Mouse (Mus musculus) lung, embryonic 16.5 days (tissue): Measurements from ENCODE around the gene Pabpc4. TPM values are rescaled to one million over a fixed set of nuclear protein-coding genes. Genes with fewer than 3 reads are reported as not detected.
"Not testable (repeated sequence)": the region's sequence is repeated elsewhere in the genome, so short reads cannot be mapped to it uniquely, and the experiment has no call there.

Experiments used
- ATAC-seq: fragments of 200-750 bp; cut with Nextera tagmentation; 2 replicates; pipeline ENCODE4 v1.8.0; 2017; ENCODE audit warnings: low read depth, mild to moderate bottlenecking, moderate library complexity
- H3K27ac ChIP-seq: fragments of 300-500 bp; sonication (generic); 2 replicates; pipeline ENCODE4 v1.5.1; 2014; ENCODE audit warnings: mild to moderate bottlenecking, control low read depth, low read length
- H3K27me3 ChIP-seq: fragments of 300-500 bp; sonication (generic); 2 replicates; pipeline ENCODE4 v1.6.1; 2014; ENCODE audit warnings: low read depth, low read length, mixed read lengths; ENCODE audit not compliant: control insufficient read depth, insufficient read depth
- H3K36me3 ChIP-seq: fragments of 300-500 bp; sonication (generic); 2 replicates; pipeline ENCODE4 v1.6.1; 2014; ENCODE audit warnings: low read length; ENCODE audit not compliant: control insufficient read depth, insufficient read depth
- H3K4me1 ChIP-seq: fragments of 300-500 bp; sonication (generic); replicated peaks from 2 replicates; pipeline ENCODE4 v1.6.1; 2014; ENCODE audit warnings: low read length, mixed read lengths; ENCODE audit not compliant: control insufficient read depth, insufficient read depth
- H3K4me2 ChIP-seq: fragments of 300-500 bp; sonication (generic); 2 replicates; pipeline ENCODE4 v1.6.1; 2014; ENCODE audit warnings: low read depth, low read length, control low read depth
- H3K4me3 ChIP-seq: fragments of 300-500 bp; sonication (generic); 2 replicates; pipeline ENCODE4 v1.5.1; 2014; ENCODE audit warnings: mild to moderate bottlenecking, low read length, control low read depth
- H3K9ac ChIP-seq: fragments of 300-500 bp; sonication (generic); 2 replicates; pipeline ENCODE4 v1.6.1; 2014; ENCODE audit warnings: low read length, control low read depth
- H3K9me3 ChIP-seq: fragments of 300-500 bp; sonication (generic); 2 replicates; pipeline ENCODE4 v1.6.1; 2016; ENCODE audit warnings: low read length; ENCODE audit not compliant: control insufficient read depth
- WGBS: fragments of 180-500 bp; shearing (Covaris S2); extraction: QIAGEN DNeasy Blood & Tissue Kit; methylation state at CpG from one replicate; pipeline ENCODE4 v1.1.7; 2014; 5-methylcytosine and 5-hydroxymethylcytosine counted together
- polyA plus RNA-seq: library from polyadenylated mRNA; unstranded; fragments of >200 nt; fragmentation: Nextera tagmentation; extraction: Ambion mirVana; gene quantifications from 2 replicates; pipeline ENCODE4 v1.2.1, GENCODE M21; 2015

The Pabpc4 gene
- polyA plus RNA-seq, 1 experiment from 2014 or later, result 25.4 TPM

GRCm38 (mm10) chr4:123311845-123312244 lies 49.7 kb downstream of the Pabpc4 start:
- 63% methylated on average over 7 of the region's 7 CpGs for WGBS
- ATAC-seq, result no peak
- H3K27ac ChIP-seq, result no peak overlapping the region
- H3K4me3 ChIP-seq, result no peak overlapping the region
- no peak overlapping the region for H3K9ac ChIP-seq
- no peaks in the 10 kb centered on the region for H3K27me3 ChIP-seq
- H3K4me1 ChIP-seq, result no peaks in the 10 kb centered on the region
- H3K9me3 ChIP-seq, result no peaks in the 10 kb centered on the region
- no peaks in the 10 kb centered on the region for H3K36me3 ChIP-seq
- H3K4me2 ChIP-seq, result no peak overlapping the region

- H3K4me1 ChIP-seq, result no peaks in the 10 kb centered on the region
- WGBS, result 69% methylated on average over 6 of the region's 6 CpGs
- no peak overlapping the region for H3K27ac ChIP-seq
- no peak overlapping the region for H3K4me3 ChIP-seq
- H3K4me2 ChIP-seq, result no peak overlapping the region
- no peaks in the 10 kb centered on the region for H3K9me3 ChIP-seq
- H3K36me3 ChIP-seq, result no peaks in the 10 kb centered on the region
- H3K9ac ChIP-seq, result no peak overlapping the region
- H3K27me3 ChIP-seq, result no peaks in the 10 kb centered on the region
- ATAC-seq, result peak; percentile 46; the same call in 1 of the 2 replicates
Measured at GRCm38 (mm10) chr4:123313010-123313409, 50.9 kb downstream of the Pabpc4 start.

- no peak overlapping the region for H3K9ac ChIP-seq
- no peaks in the 10 kb centered on the region for H3K36me3 ChIP-seq
- WGBS, result 80% methylated on average over 3 of the region's 3 CpGs
- H3K4me1 ChIP-seq, result no peaks in the 10 kb centered on the region
- H3K4me3 ChIP-seq, result no peak overlapping the region
- H3K9me3 ChIP-seq, result no peaks in the 10 kb centered on the region
- H3K27me3 ChIP-seq, result no peaks in the 10 kb centered on the region
- H3K4me2 ChIP-seq, result no peak overlapping the region
- no peak overlapping the region for H3K27ac ChIP-seq
- ATAC-seq, result no peak
Measured at GRCm38 (mm10) chr4:123314497-123314896, 52.3 kb downstream of the Pabpc4 start.

GRCm38 (mm10) chr4:123322910-123323309 lies 60.8 kb downstream of the Pabpc4 start:
- H3K9me3 ChIP-seq, H3K36me3 ChIP-seq, H3K27ac ChIP-seq, ATAC-seq, H3K9ac ChIP-seq, H3K4me1 ChIP-seq, H3K27me3 ChIP-seq: not testable (repeated sequence)
- WGBS, result 9% methylated on average over 14 of the region's 38 CpGs
- Histone ChIP-seq H3K4me2 (peak overlapping the region; percentile 48; the same call in 1 of the 2 replicates), H3K4me3 (peak overlapping the region; percentile 24; the same call in 1 of the 2 replicates)

- peak within 1 kb of the TSS; percentile 48 for H3K4me2 ChIP-seq
- peaks cover 5% of the 10 kb centered on the region for H3K27me3 ChIP-seq
- peak within 1 kb of the TSS; percentile 24 for H3K4me3 ChIP-seq
- no peak within 1 kb of the TSS for H3K9ac ChIP-seq
- ATAC-seq, result no peak
- H3K9me3 ChIP-seq, result no peaks in the 10 kb centered on the region
- 13% methylated on average over 13 of the region's 13 CpGs for WGBS
- H3K4me1 ChIP-seq, result no peaks in the 10 kb centered on the region
- no peaks in the 10 kb centered on the region for H3K36me3 ChIP-seq
- H3K27ac ChIP-seq, result no peak within 1 kb of the TSS
Measured at GRCm38 (mm10) chr4:123323534-123323933, 61.4 kb downstream of the Pabpc4 start, which contains the start of gene Oxct2a. Gene Oxct2a, minus strand, starts transcription at chr4:123323634.

- Histone ChIP-seq H3K4me3 (no peak overlapping the region), H3K4me1 (no peaks in the 10 kb centered on the region), H3K9ac (no peak overlapping the region), H3K36me3 (no peaks in the 10 kb centered on the region), H3K4me2 (no peak overlapping the region), H3K27me3 (peaks cover 5% of the 10 kb centered on the region), H3K9me3 (no peaks in the 10 kb centered on the region), H3K27ac (no peak overlapping the region)
- WGBS, result 60% methylated on average over 3 of the region's 3 CpGs
- peak; percentile 36; the same call in 1 of the 2 replicates for ATAC-seq
Measured at GRCm38 (mm10) chr4:123326087-123326486, 63.9 kb downstream of the Pabpc4 start.

- 40% methylated on average over 3 of the region's 3 CpGs for WGBS
- Histone ChIP-seq H3K36me3 (no peaks in the 10 kb centered on the region), H3K4me1 (no peaks in the 10 kb centered on the region), H3K9me3 (no peaks in the 10 kb centered on the region), H3K9ac (no peak overlapping the region), H3K27ac (no peak overlapping the region), H3K27me3 (peaks cover 5% of the 10 kb centered on the region), H3K4me3 (no peak overlapping the region), H3K4me2 (no peak overlapping the region)
- ATAC-seq, result no peak
Measured at GRCm38 (mm10) chr4:123327630-123328029, 65.5 kb downstream of the Pabpc4 start.

GRCm38 (mm10) chr4:123328946-123329345 lies 66.8 kb downstream of the Pabpc4 start:
- H3K4me1 ChIP-seq, result no peaks in the 10 kb centered on the region
- no peaks in the 10 kb centered on the region for H3K9me3 ChIP-seq
- H3K27ac ChIP-seq, result no peak overlapping the region
- H3K4me3 ChIP-seq, result no peak overlapping the region
- H3K4me2 ChIP-seq, result no peak overlapping the region
- H3K36me3 ChIP-seq, result no peaks in the 10 kb centered on the region
- H3K9ac ChIP-seq, result no peak overlapping the region
- 58% methylated on average over 6 of the region's 6 CpGs for WGBS
- no peaks in the 10 kb centered on the region for H3K27me3 ChIP-seq
- no peak for ATAC-seq

GRCm38 (mm10) chr4:123331326-123331725 lies 69.2 kb downstream of the Pabpc4 start:
- H3K4me3 ChIP-seq, result no peak overlapping the region
- H3K4me2 ChIP-seq, result no peak overlapping the region
- H3K27me3 ChIP-seq, result no peaks in the 10 kb centered on the region
- H3K4me1 ChIP-seq, result no peaks in the 10 kb centered on the region
- no peaks in the 10 kb centered on the region for H3K36me3 ChIP-seq
- H3K9ac ChIP-seq, result no peak overlapping the region
- H3K9me3 ChIP-seq, result no peaks in the 10 kb centered on the region
- H3K27ac ChIP-seq, result no peak overlapping the region
- 54% methylated on average over 5 of the region's 5 CpGs for WGBS
- ATAC-seq, result no peak

GRCm38 (mm10) chr4:123331961-123332360 lies 69.8 kb downstream of the Pabpc4 start:
- not testable (repeated sequence) for H3K4me1 ChIP-seq, H3K9me3 ChIP-seq, H3K27me3 ChIP-seq, H3K4me3 ChIP-seq, H3K4me2 ChIP-seq, H3K9ac ChIP-seq, H3K27ac ChIP-seq, ATAC-seq, H3K36me3 ChIP-seq
- 43% methylated on average over 1 of the region's 1 CpGs for WGBS
